Mouse (Mus musculus): ENCODE data around the gene Jrkl. TPM values are rescaled to one million over a fixed set of nuclear protein-coding genes. Genes with fewer than 3 reads are reported as not detected.
A peak's percentile ranks its signal among the peaks of the same experiment; 100 is the strongest.

Gene Jrkl
- polyA plus RNA-seq, 1 experiment: 1.9 TPM

GRCm38 (mm10) chr9:13200079-13200478 lies 45.5 kb downstream of the Jrkl start:
- H3K4me3 ChIP-seq: no peak overlapping the region
- no peak overlapping the region for H3K4me2 ChIP-seq (ENCODE audit: low read depth)
- no peak overlapping the region for H3ac ChIP-seq (ENCODE audit: control insufficient read depth, insufficient read length)
- H3K79me2 ChIP-seq (ENCODE audit: control insufficient read depth, insufficient read depth): no peaks in the 10 kb centered on the region
- H3K27me3 ChIP-seq (ENCODE audit: control insufficient read depth, insufficient read depth, insufficient read length): no peaks in the 10 kb centered on the region
- no peaks in the 10 kb centered on the region for H3K36me3 ChIP-seq (ENCODE audit: control insufficient read depth, insufficient read depth)
- TF ChIP-seq MYOG (IDR thresholded peaks at IDR 0.05; ENCODE audit: control insufficient read depth in 1 of 3, insufficient read depth in 1 of 3, insufficient read length in 2 of 3, low read depth in 2 of 3) (no peak), REST (IDR thresholded peaks at IDR 0.05; ENCODE audit: insufficient read depth, insufficient read length) (no peak), MAX (IDR thresholded peaks at IDR 0.05; ENCODE audit: low read depth) (no peak), POLR2AphosphoS2 (IDR thresholded peaks at IDR 0.05; ENCODE audit: insufficient read length, low read depth) (no peak), POLR2A (IDR thresholded peaks at IDR 0.05; ENCODE audit: insufficient read length, low read depth) (no peak), E2F4 (IDR thresholded peaks at IDR 0.05; ENCODE audit: insufficient read depth) (no peak), TCF12 (IDR thresholded peaks at IDR 0.05; ENCODE audit: insufficient read depth, poor library complexity, severe bottlenecking) (no peak), CEBPB (IDR thresholded peaks at IDR 0.05; ENCODE audit: insufficient read depth, poor library complexity, severe bottlenecking) (no peak), USF1 (IDR thresholded peaks at IDR 0.05; ENCODE audit: low read depth) (no peak), TCF3 (IDR thresholded peaks at IDR 0.05; ENCODE audit: insufficient read length, low read depth) (no peak)

- H3K79me2 ChIP-seq (ENCODE audit: control insufficient read depth, insufficient read depth): no peaks in the 10 kb centered on the region
- TF ChIP-seq MYOG (IDR thresholded peaks at IDR 0.05; ENCODE audit: control insufficient read depth in 1 of 3, insufficient read depth in 1 of 3, insufficient read length in 2 of 3, low read depth in 2 of 3): no peak
- no peak for TF ChIP-seq REST (IDR thresholded peaks at IDR 0.05; ENCODE audit: insufficient read depth, insufficient read length)
- no peak for TF ChIP-seq TCF3 (IDR thresholded peaks at IDR 0.05; ENCODE audit: insufficient read length, low read depth)
- TF ChIP-seq MYOD1 (IDR thresholded peaks at IDR 0.05; ENCODE audit: control insufficient read depth in 1 of 3, insufficient read length in 2 of 3, low read depth in 2 of 3): no peak
- no peak for TF ChIP-seq MAX (IDR thresholded peaks at IDR 0.05; ENCODE audit: low read depth)
- TF ChIP-seq POLR2A (IDR thresholded peaks at IDR 0.05; ENCODE audit: insufficient read length, low read depth): no peak
- H3ac ChIP-seq (ENCODE audit: control insufficient read depth, insufficient read length): no peak overlapping the region
- H3K36me3 ChIP-seq (ENCODE audit: control insufficient read depth, insufficient read depth): no peaks in the 10 kb centered on the region
- no peak overlapping the region for H3K4me3 ChIP-seq
- no peaks in the 10 kb centered on the region for H3K27me3 ChIP-seq (ENCODE audit: control insufficient read depth, insufficient read depth, insufficient read length)
- peak overlapping the region; percentile 36 for H3K4me2 ChIP-seq (ENCODE audit: low read depth)
Observed at GRCm38 (mm10) chr9:13195762-13196161, 49.9 kb downstream of the Jrkl start.

- no peaks in the 10 kb centered on the region for H3K36me3 ChIP-seq (ENCODE audit: control insufficient read depth, insufficient read depth)
- TF ChIP-seq MYOG (IDR thresholded peaks at IDR 0.05; ENCODE audit: control insufficient read depth in 1 of 3, insufficient read depth in 1 of 3, insufficient read length in 2 of 3, low read depth in 2 of 3) (no peak), POLR2AphosphoS2 (IDR thresholded peaks at IDR 0.05; ENCODE audit: insufficient read length, low read depth) (no peak), TCF12 (IDR thresholded peaks at IDR 0.05; ENCODE audit: insufficient read depth, poor library complexity, severe bottlenecking) (no peak), CEBPB (IDR thresholded peaks at IDR 0.05; ENCODE audit: insufficient read depth, poor library complexity, severe bottlenecking) (no peak), MYOD1 (IDR thresholded peaks at IDR 0.05; ENCODE audit: control insufficient read depth in 1 of 3, insufficient read length in 2 of 3, low read depth in 2 of 3) (no peak), REST (IDR thresholded peaks at IDR 0.05; ENCODE audit: insufficient read depth, insufficient read length) (no peak), TCF3 (IDR thresholded peaks at IDR 0.05; ENCODE audit: insufficient read length, low read depth) (no peak), USF1 (IDR thresholded peaks at IDR 0.05; ENCODE audit: low read depth) (no peak), MAX (IDR thresholded peaks at IDR 0.05; ENCODE audit: low read depth) (no peak), E2F4 (IDR thresholded peaks at IDR 0.05; ENCODE audit: insufficient read depth) (no peak), SRF (IDR thresholded peaks at IDR 0.05; ENCODE audit: control insufficient read depth, insufficient read length, low read depth) (no peak), POLR2A (IDR thresholded peaks at IDR 0.05; ENCODE audit: insufficient read length, low read depth) (no peak)
- no peaks in the 10 kb centered on the region for H3K79me2 ChIP-seq (ENCODE audit: control insufficient read depth, insufficient read depth)
- H3K27me3 ChIP-seq (ENCODE audit: control insufficient read depth, insufficient read depth, insufficient read length): no peaks in the 10 kb centered on the region
- H3K4me3 ChIP-seq: no peak overlapping the region
- H3K4me2 ChIP-seq (ENCODE audit: low read depth): no peak overlapping the region
- H3ac ChIP-seq (ENCODE audit: control insufficient read depth, insufficient read length): no peak overlapping the region
Observed at GRCm38 (mm10) chr9:13195268-13195667, 50.4 kb downstream of the Jrkl start.

- Histone ChIP-seq H3K4me2 (ENCODE audit: low read depth) (no peak overlapping the region), H3K27me3 (ENCODE audit: control insufficient read depth, insufficient read depth, insufficient read length) (no peaks in the 10 kb centered on the region), H3ac (ENCODE audit: control insufficient read depth, insufficient read length) (no peak overlapping the region), H3K36me3 (ENCODE audit: control insufficient read depth, insufficient read depth) (no peaks in the 10 kb centered on the region), H3K79me2 (ENCODE audit: control insufficient read depth, insufficient read depth) (no peaks in the 10 kb centered on the region), H3K4me3 (no peak overlapping the region)
- no peak for TF ChIP-seq REST (IDR thresholded peaks at IDR 0.05; ENCODE audit: insufficient read depth, insufficient read length)
- TF ChIP-seq USF1 (IDR thresholded peaks at IDR 0.05; ENCODE audit: low read depth): no peak
- TF ChIP-seq SRF (IDR thresholded peaks at IDR 0.05; ENCODE audit: control insufficient read depth, insufficient read length, low read depth): no peak
- no peak for TF ChIP-seq MYOD1 (IDR thresholded peaks at IDR 0.05; ENCODE audit: control insufficient read depth in 1 of 3, insufficient read length in 2 of 3, low read depth in 2 of 3)
- no peak for TF ChIP-seq E2F4 (IDR thresholded peaks at IDR 0.05; ENCODE audit: insufficient read depth)
Observed at GRCm38 (mm10) chr9:13194619-13195018, 51.0 kb downstream of the Jrkl start.

Other genes with a start within 250 kb of the Jrkl start
- 2.1 TPM for gene Ccdc82, start 1.1 kb upstream of the Jrkl start, polyA plus RNA-seq (2012; fragmentation: generic; extraction: Trizol)
- gene Maml2, start 52.1 kb upstream of the Jrkl start, polyA plus RNA-seq (2012; fragmentation: generic; extraction: Trizol): 1.3 TPM
- gene Gm17571, start 200.9 kb upstream of the Jrkl start, polyA plus RNA-seq (2012; fragmentation: generic; extraction: Trizol): not detected

All from myocyte (in vitro differentiated cells).